Mouse (Mus musculus) hindbrain, embryonic 14.5 days (tissue): ENCODE measurements around the gene Pold4. TPM values are rescaled to one million over a fixed set of nuclear protein-coding genes. Genes with fewer than 3 reads are reported as not detected.
A peak's percentile ranks its signal among the peaks of the same experiment; 100 is the strongest.

Source experiments
- ATAC-seq: fragments of 200-750 bp; cut with Nextera tagmentation; 2 replicates; pipeline ENCODE4 v1.8.0; 2017; ENCODE audit warnings: moderate number of reproducible peaks, mild to moderate bottlenecking, moderate TSS enrichment, moderate library complexity; ENCODE audit not compliant: low FRiP score
- DNase-seq: peaks from one replicate; pipeline ENCODE4 v3.0.0-alpha.2; 2015; ENCODE audit warnings: low spot score
- H3K27ac ChIP-seq: fragments of 300-500 bp; sonication (generic); 2 replicates; pipeline ENCODE4 v1.5.1; 2014; ENCODE audit warnings: mild to moderate bottlenecking, moderate library complexity
- H3K27me3 ChIP-seq: fragments of 300-500 bp; sonication (generic); 2 replicates; pipeline ENCODE4 v1.6.1; 2014; ENCODE audit warnings: mild to moderate bottlenecking, low read length, mixed read lengths; ENCODE audit not compliant: control insufficient read depth, insufficient read depth
- H3K36me3 ChIP-seq: fragments of 300-500 bp; sonication (generic); replicated peaks from 2 replicates; pipeline ENCODE4 v1.6.1; 2014; ENCODE audit not compliant: control insufficient read depth, insufficient read depth
- H3K4me1 ChIP-seq: fragments of 300-500 bp; sonication (generic); replicated peaks from 2 replicates; pipeline ENCODE4 v1.6.1; 2014; ENCODE audit warnings: antibody characterized with exemption, low read length, mixed read lengths; ENCODE audit not compliant: control insufficient read depth, insufficient read depth
- H3K4me2 ChIP-seq: fragments of 300-500 bp; sonication (generic); replicated peaks from 2 replicates; pipeline ENCODE4 v1.6.1; 2014; ENCODE audit warnings: mild to moderate bottlenecking, moderate library complexity
- H3K4me3 ChIP-seq: fragments of 300-500 bp; sonication (generic); replicated peaks from 2 replicates; pipeline ENCODE4 v1.5.1; 2014; ENCODE audit warnings: mild to moderate bottlenecking, low read length
- H3K9ac ChIP-seq: fragments of 300-500 bp; sonication (generic); 2 replicates; pipeline ENCODE4 v1.6.1; 2014
- H3K9me3 ChIP-seq: fragments of 300-500 bp; sonication (generic); 2 replicates; pipeline ENCODE4 v1.6.1; 2016; ENCODE audit warnings: low read length; ENCODE audit not compliant: control insufficient read depth
- WGBS: fragments of 180-500 bp; shearing (Covaris S2); extraction: QIAGEN DNeasy Blood & Tissue Kit; methylation state at CpG from one replicate; pipeline ENCODE4 v1.1.7; 2014; 5-methylcytosine and 5-hydroxymethylcytosine counted together
- polyA plus RNA-seq: library from polyadenylated mRNA; unstranded; fragments of >200 nt; fragmentation: Nextera tagmentation; extraction: Ambion mirVana; gene quantifications from 2 replicates; pipeline ENCODE4 v1.2.1, GENCODE M21; 2014

Pold4 gene
- polyA plus RNA-seq, 1 experiment from 2014 or later: 20.4 TPM

DNA sequence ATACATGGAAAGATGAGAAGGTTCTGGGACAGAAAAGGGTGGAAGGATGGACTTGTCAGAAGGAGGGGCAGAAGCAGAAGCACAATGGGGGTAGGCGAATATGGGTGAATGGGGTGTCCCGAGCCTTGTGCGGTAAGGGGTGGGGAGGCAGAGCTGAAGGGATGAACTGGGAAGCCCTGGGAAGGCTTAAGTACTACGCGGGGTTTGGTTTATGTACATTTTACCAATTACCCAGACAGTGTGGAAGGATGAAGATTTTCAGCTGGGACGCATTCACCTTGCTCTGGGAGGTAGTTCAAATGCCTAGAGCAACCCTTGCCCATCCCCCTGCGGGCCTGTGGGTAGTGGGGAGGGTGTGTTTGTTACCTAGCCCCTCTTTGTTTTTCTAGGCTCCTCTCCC is 29.6 kb upstream of the Pold4 start:
- Histone ChIP-seq H3K4me3 (peak overlapping the region; percentile 61), H3K27me3 (peaks cover 7% of the 10 kb centered on the region; the same call in 1 of the 2 replicates), H3K36me3 (peaks cover 4% of the 10 kb centered on the region), H3K9ac (peak overlapping the region; percentile 74), H3K4me1 (peaks cover 22% of the 10 kb centered on the region), H3K27ac (peak overlapping the region; percentile 18; the same call in 1 of the 2 replicates), H3K9me3 (no peaks in the 10 kb centered on the region), H3K4me2 (peak overlapping the region; percentile 95)
- ATAC-seq (peak; percentile 10; the same call in 1 of the 2 replicates), DNase-seq (no peak)
- 35% methylated on average over 7 of the region's 7 CpGs for WGBS

DNA sequence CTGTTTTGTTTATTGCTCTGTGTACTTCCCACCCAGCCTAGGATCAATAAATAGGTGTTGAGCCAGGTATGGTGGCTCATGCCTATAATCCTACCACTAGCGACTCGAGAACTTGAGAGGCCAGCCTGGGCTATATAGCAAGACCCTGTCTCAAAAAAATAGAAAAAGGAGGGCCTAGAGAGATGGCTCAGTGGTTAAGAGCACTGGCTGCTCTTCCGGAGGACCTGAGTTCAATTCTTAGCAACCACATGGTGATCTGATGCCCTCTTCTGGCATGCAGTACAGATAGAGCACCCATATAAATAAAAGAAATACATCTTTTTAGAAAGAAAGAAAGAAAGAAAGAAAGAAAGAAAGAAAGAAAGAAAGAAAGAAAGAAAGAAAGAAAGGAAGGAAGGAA is 28.6 kb upstream of the Pold4 start:
- Histone ChIP-seq H3K27me3 (peaks cover 7% of the 10 kb centered on the region; the same call in 1 of the 2 replicates), H3K27ac (no peak overlapping the region), H3K9ac (no peak overlapping the region), H3K4me1 (peaks cover 22% of the 10 kb centered on the region), H3K9me3 (no peaks in the 10 kb centered on the region), H3K4me2 (peak overlapping the region; percentile 95; the same call in 1 of the 2 replicates), H3K36me3 (no peaks in the 10 kb centered on the region), H3K4me3 (no peak overlapping the region)
- DNase-seq (no peak), ATAC-seq (no peak)
- 67% methylated on average over 3 of the region's 3 CpGs for WGBS

DNA sequence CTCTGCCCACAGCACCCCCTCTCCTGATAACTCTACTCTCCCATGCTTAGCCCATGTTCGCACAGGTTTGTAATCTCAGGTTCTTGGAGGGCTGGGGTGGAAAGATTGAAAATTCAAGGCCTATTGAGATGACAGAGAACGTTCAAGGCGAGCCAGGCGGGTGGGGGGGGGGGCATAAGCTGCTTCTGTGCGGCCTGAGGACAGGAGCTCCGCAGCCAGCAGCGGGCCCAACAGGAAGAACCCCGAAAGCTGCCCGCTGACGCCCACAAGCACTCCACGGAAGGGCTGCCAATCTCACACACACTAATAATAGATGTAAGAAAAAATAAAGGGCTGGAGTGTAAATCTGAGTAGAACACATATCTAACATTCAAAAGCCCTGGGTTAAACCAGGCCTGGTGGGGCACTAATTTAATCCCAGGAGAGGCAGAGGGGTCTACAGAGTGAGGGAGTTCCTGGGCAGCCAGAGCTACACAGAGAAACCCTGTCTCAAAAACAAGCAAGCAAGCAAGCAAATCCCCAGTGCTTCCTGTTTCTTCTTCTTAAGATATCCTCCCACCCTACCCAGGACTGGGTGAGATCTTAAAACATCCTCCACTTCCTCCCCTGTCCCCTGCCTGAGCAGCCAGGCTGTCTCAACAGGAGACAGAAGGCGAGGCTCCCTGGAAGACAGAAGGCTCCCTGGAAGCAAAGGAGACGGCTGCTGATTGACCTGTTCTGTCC is 27.9 kb upstream of the Pold4 start:
- Histone ChIP-seq H3K36me3 (no peaks in the 10 kb centered on the region), H3K4me3 (no peak overlapping the region), H3K4me2 (no peak overlapping the region), H3K27me3 (peaks cover 7% of the 10 kb centered on the region; the same call in 1 of the 2 replicates), H3K4me1 (peaks cover 22% of the 10 kb centered on the region), H3K9ac (no peak overlapping the region), H3K27ac (no peak overlapping the region), H3K9me3 (no peaks in the 10 kb centered on the region)
- 65% methylated on average over 13 of the region's 13 CpGs for WGBS
- DNase-seq (no peak), ATAC-seq (no peak)

DNA sequence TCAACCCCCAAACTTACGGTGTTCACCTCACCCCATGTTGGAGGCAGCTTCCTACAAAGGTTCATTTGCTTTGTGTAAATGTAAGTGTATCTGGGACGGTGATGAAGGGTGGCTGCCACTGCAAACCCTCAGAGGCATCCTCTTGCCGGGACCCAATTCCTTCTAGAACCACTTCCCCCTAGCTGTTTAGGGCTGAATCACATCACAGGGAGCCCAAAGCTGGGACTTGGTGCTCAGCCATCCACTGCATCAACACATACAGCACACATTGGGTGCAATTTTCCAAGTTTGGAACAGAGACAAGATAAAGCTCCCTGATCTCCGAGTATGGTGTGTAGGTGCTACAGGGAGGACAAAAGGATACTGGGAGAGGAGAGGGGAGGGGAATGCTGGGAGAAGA is 26.8 kb upstream of the Pold4 start:
- H3K4me1 ChIP-seq: peaks cover 22% of the 10 kb centered on the region
- DNase-seq (no peak), ATAC-seq (no peak)
- 66% methylated on average over 4 of the region's 4 CpGs for WGBS
- H3K9ac ChIP-seq: no peak overlapping the region
- H3K27me3 ChIP-seq: peaks cover 7% of the 10 kb centered on the region; the same call in 1 of the 2 replicates
- H3K4me3 ChIP-seq: no peak overlapping the region
- no peak overlapping the region for H3K4me2 ChIP-seq
- no peak overlapping the region for H3K27ac ChIP-seq
- no peaks in the 10 kb centered on the region for H3K9me3 ChIP-seq
- no peaks in the 10 kb centered on the region for H3K36me3 ChIP-seq

DNA sequence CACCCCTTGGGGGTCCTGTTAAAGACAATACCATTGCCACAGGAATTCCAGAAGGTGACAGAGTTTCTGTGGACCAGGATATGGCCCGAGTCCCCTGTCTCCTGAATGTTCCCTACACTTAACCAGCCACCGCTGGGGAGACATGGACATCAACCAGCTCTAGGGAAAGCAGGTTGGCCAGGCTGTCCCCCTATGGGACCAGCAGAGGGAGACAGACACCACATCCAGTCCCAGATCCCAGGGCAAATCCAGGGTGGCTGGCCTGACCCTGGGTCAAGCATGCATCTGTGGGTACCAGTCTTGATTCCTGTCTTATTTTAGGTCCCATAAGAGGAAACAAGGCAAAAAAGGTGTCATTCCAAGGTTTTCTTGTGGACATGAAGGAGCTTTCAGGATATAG is 24.7 kb upstream of the Pold4 start:
- WGBS: 0% methylated on average over 2 of the region's 2 CpGs
- H3K4me3 ChIP-seq: no peak overlapping the region

DNA sequence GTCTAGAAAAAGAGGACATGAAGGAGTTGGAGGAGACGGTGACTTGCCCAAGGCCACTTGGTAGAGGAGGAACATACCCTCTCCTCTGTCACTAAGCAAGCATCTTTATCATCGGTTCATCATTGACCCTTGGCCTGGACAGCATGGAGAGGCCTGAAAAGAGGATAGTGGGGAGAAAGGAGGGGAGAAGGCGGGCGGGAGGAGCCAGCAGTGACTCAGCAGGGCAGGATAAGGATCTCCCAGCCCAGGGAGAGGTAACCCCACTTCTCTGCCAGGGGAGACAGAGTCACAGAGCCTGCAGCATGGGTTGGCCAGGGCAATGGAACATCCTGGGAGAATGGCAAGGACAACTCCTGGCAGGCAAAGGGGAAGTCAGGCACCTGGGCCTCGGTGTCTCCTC is 23.1 kb upstream of the Pold4 start:
- no peaks in the 10 kb centered on the region for H3K36me3 ChIP-seq
- H3K4me1 ChIP-seq: 0 out of 2 replicates have a peak, but pooled peaks cover 2% of the 10 kb centered on the region
- no peaks in the 10 kb centered on the region for H3K9me3 ChIP-seq
- H3K9ac ChIP-seq: no peak overlapping the region
- ATAC-seq (no peak), DNase-seq (no peak)
- WGBS: 64% methylated on average over 5 of the region's 5 CpGs
- no peak overlapping the region for H3K4me3 ChIP-seq
- H3K27me3 ChIP-seq: peaks cover 27% of the 10 kb centered on the region
- H3K27ac ChIP-seq: no peak overlapping the region
- H3K4me2 ChIP-seq: no peak overlapping the region

More for the DNA sequence above, 24.7 kb upstream of the Pold4 start:
- Histone ChIP-seq H3K27me3 (peaks cover 19% of the 10 kb centered on the region), H3K9ac (no peak overlapping the region), H3K36me3 (no peaks in the 10 kb centered on the region), H3K27ac (no peak overlapping the region), H3K4me1 (peaks cover 9% of the 10 kb centered on the region; the same call in 1 of the 2 replicates), H3K4me2 (no peak overlapping the region), H3K9me3 (no peaks in the 10 kb centered on the region)
- DNase-seq (peak; percentile 57), ATAC-seq (no peak)

DNA sequence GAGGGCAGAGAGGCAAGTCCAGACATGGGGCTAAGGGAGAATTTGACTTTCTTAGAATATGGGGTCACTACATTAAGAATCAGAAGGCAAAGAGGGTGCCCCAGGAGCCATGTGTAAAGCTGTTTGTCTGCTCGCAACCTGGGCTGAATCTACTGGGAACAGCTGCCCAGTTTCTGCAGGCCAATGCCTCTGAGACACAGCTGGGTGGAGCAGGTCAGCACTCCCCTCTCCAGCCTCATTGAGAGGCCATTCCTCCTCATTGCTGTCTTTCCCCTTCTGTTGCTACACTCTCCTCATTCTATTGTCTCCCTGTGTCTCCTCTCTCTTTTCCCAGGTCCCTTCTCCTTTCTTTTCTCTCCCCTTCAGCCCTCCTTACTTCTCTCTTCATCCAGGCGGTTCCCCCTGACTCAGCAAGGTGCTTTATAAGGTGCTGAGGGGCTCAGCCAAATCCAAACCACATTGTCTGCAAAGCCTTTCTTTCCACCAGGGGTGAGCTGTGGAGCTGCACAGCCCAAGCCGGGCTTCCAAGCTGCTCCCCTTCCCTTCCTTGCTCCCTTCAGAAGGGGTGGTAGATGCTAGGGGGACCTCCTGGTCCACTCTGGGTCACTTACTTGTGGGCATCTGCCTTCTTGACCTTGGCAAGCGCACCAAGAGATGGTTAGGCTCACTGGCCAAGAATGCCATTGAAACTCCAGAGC is 19.7 kb upstream of the Pold4 start:
- WGBS: 21% methylated on average over 4 of the region's 4 CpGs
- peaks cover 17% of the 10 kb centered on the region for H3K4me1 ChIP-seq
- DNase-seq (no peak), ATAC-seq (no peak)
- H3K27ac ChIP-seq: no peak overlapping the region
- peaks cover 60% of the 10 kb centered on the region for H3K27me3 ChIP-seq
- H3K4me3 ChIP-seq: no peak overlapping the region
- H3K36me3 ChIP-seq: no peaks in the 10 kb centered on the region
- no peaks in the 10 kb centered on the region for H3K9me3 ChIP-seq
- no peak overlapping the region for H3K4me2 ChIP-seq
- no peak overlapping the region for H3K9ac ChIP-seq

DNA sequence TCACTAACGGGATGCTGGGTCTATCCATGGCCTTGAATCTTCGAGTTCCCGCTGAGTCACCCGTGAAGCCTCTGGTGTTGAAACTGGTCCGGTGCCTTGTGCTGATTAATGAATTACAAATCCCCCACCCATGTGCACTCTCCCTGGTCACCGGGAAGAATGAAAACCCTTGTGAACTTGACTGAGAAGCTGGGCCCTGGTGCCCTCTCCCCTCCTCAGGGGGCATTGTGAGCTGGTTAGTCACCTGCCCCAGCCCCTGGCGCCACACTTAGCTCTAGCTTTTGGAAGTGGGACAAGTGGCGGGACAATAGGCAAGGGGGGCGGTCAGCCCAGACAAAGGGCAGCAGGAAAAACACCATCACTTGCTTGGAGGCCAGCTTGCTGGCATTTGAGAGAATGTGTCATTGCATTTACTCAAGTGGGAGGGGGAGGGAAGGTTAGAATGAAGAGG is 18.1 kb upstream of the Pold4 start:
- Histone ChIP-seq H3K36me3 (no peaks in the 10 kb centered on the region), H3K4me3 (peak overlapping the region; percentile 43), H3K27me3 (peaks cover 66% of the 10 kb centered on the region), H3K4me2 (no peak overlapping the region), H3K4me1 (peaks cover 17% of the 10 kb centered on the region), H3K9me3 (no peaks in the 10 kb centered on the region), H3K9ac (0 out of 2 replicates have a peak overlapping the region, but pooled peaks have one; percentile 58), H3K27ac (no peak overlapping the region)
- WGBS: 4% methylated on average over 9 of the region's 9 CpGs
- no peak for ATAC-seq
- DNase-seq: no peak

DNA sequence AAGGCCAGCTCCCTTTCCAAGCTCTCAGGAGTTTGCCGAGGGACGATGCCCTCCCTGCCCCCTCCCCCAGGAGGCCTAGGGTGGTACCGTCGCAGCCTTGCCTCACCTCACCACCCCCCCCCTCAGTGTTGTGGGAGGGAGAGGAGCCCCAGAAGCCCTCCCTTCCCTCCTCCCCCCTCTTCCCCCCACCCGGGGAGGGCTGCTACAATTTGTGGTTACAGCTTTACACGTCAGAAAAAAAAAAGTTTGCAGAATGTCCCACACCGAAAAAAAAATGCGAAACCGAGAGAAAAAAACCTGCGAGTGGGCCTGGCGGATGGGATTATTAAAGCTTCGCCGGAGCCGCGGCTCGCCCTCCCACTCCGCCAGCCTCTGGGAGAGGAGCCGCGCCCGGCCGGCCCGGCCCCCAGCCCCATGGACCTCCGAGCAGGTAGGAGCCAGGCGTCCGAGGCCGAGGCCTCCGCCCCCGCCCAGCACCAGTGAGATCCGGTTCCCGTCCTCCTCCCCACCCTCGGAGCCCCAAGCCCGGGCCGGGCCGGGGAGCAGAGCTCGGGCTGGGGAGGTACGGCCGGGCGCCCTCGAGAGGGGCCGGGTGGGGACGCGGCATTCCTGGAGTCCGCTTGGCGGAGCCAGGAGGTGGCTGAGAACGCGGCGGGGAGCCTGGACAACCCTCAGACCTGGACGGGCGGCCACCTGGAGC is 17.5 kb upstream of the Pold4 start, which contains the start of the genes Clcf1 and AC109138.7:
Gene Clcf1 (plus strand): TSS at position 168 of the 700 bp plus-strand sequence.
Gene AC109138.7 (plus strand): TSS at position 287 of the 700 bp plus-strand sequence.
- H3K4me1 ChIP-seq: peaks cover 17% of the 10 kb centered on the region
- H3K9ac ChIP-seq: peak within 1 kb of the TSS; percentile 58
- H3K27me3 ChIP-seq: peaks cover 66% of the 10 kb centered on the region
- DNase-seq: no peak
- no peaks in the 10 kb centered on the region for H3K36me3 ChIP-seq
- peak within 1 kb of the TSS; percentile 91 for H3K4me2 ChIP-seq
- no peaks in the 10 kb centered on the region for H3K9me3 ChIP-seq
- under 1% methylated on average over 36 of the region's 49 CpGs for WGBS
- H3K4me3 ChIP-seq: peak within 1 kb of the TSS; percentile 43
- peak; percentile 46; the same call in 1 of the 2 replicates for ATAC-seq
- H3K27ac ChIP-seq: no peak within 1 kb of the TSS
